Mouse (Mus musculus) CH12.LX (cell line): ENCODE data around the gene St6galnac6. TPM values are rescaled to one million over a fixed set of nuclear protein-coding genes. Genes with fewer than 3 reads are reported as not detected.

Experiments used
- DNase-seq: peaks from one replicate; pipeline ENCODE4 v3.0.0-alpha.2; 2013; ENCODE audit errors: extremely low read depth
- H3K27ac ChIP-seq: 2 replicates; pipeline ENCODE4 v1.5.1; 2012; ENCODE audit warnings: low read depth, mild to moderate bottlenecking, control low read depth, moderate library complexity; ENCODE audit not compliant: insufficient read depth
- H3K27me3 ChIP-seq: replicated peaks from 2 replicates; pipeline ENCODE3; 2012; ENCODE audit warnings: inconsistent platforms
- H3K36me3 ChIP-seq, 2 experiments: replicated peaks in 1 of 2; 2 replicates each; pipeline versions ENCODE3 to v1.6.1; 2012; ENCODE audit warnings: inconsistent platforms in 1 of 2, low read length in 1 of 2, mild to moderate bottlenecking in 1 of 2, mixed read lengths in 1 of 2, moderate library complexity in 1 of 2; ENCODE audit not compliant: control insufficient read depth in 1 of 2, insufficient read depth in 1 of 2
- H3K4me1 ChIP-seq, 2 experiments: 2 replicates each; pipeline ENCODE4 v1.6.1; 2012; ENCODE audit warnings: inconsistent platforms in 1 of 2, moderate library complexity in 1 of 2; ENCODE audit not compliant: insufficient read depth in 2 of 2, control insufficient read depth in 1 of 2
- H3K4me2 ChIP-seq: 2 replicates; pipeline ENCODE4 v1.6.1; 2012; ENCODE audit warnings: low read depth, mild to moderate bottlenecking, control low read depth; ENCODE audit not compliant: poor library complexity, insufficient read depth, severe bottlenecking
- H3K4me3 ChIP-seq, 3 experiments: fragments of 150-350 bp in 1 of 3; sonication (generic) in 1 of 3; replicated peaks in 1 of 3; 2 replicates each; pipeline versions ENCODE3 to v1.5.1; 2011 to 2012; ENCODE audit warnings: low read depth in 2 of 3, low read length in 2 of 3, mild to moderate bottlenecking in 2 of 3, moderate library complexity in 2 of 3, control low read depth in 1 of 3, improper control_type of control experiment in 1 of 3, inconsistent platforms in 1 of 3, mixed read lengths in 1 of 3; ENCODE audit not compliant: poor library complexity in 1 of 3
- H3K79me2 ChIP-seq: replicated peaks from 2 replicates; pipeline ENCODE4 v1.6.1; 2012; ENCODE audit warnings: mild to moderate bottlenecking, moderate library complexity; ENCODE audit not compliant: control insufficient read depth, poor library complexity, insufficient read depth, severe bottlenecking; ENCODE audit errors: extremely low read depth
- H3K9ac ChIP-seq: 2 replicates; pipeline ENCODE4 v1.6.1; 2012; ENCODE audit warnings: low read depth, mild to moderate bottlenecking, control low read depth, moderate library complexity; ENCODE audit not compliant: insufficient read depth
- H3K9me3 ChIP-seq: replicated peaks from 2 replicates; pipeline ENCODE3; 2012; ENCODE audit warnings: low read length, inconsistent platforms, mixed read lengths
- BHLHE40 ChIP-seq: IDR thresholded peaks from 2 replicates; pipeline ENCODE4 v1.6.1; 2011; ENCODE audit warnings: mild to moderate bottlenecking, low read depth, low read length, improper control_type of control experiment
- CHD2 ChIP-seq: IDR thresholded peaks from 2 replicates; pipeline ENCODE4 v1.6.1; 2011; ENCODE audit warnings: low read length, improper control_type of control experiment
- E2F4 ChIP-seq: IDR thresholded peaks from 2 replicates; pipeline ENCODE4 v1.6.1; 2011; ENCODE audit warnings: low read depth, low read length, improper control_type of control experiment; ENCODE audit not compliant: insufficient replicate concordance
- ELF1 ChIP-seq: IDR thresholded peaks from 2 replicates; pipeline ENCODE4 v1.6.1; 2014; ENCODE audit warnings: low read depth, mild to moderate bottlenecking, inconsistent platforms, low read length, improper control_type of control experiment
- ETS1 ChIP-seq: conservative IDR thresholded peaks from 2 replicates; pipeline ENCODE4 v1.6.1; 2012; ENCODE audit warnings: low read depth, mild to moderate bottlenecking, inconsistent platforms, low read length, improper control_type of control experiment, moderate library complexity
- IRF4 ChIP-seq: IDR thresholded peaks from 2 replicates; pipeline ENCODE4 v1.6.1; 2014; ENCODE audit warnings: low read depth, mild to moderate bottlenecking, inconsistent platforms, low read length, improper control_type of control experiment
- MAFK ChIP-seq: IDR thresholded peaks from 2 replicates; pipeline ENCODE4 v1.6.1; 2011; ENCODE audit warnings: low read length, improper control_type of control experiment; ENCODE audit not compliant: insufficient replicate concordance
- MXI1 ChIP-seq: IDR thresholded peaks from 2 replicates; pipeline ENCODE4 v1.6.1; 2011; ENCODE audit warnings: mild to moderate bottlenecking, low read depth, low read length, improper control_type of control experiment
- NELFE ChIP-seq: IDR thresholded peaks from 2 replicates; pipeline ENCODE4 v1.6.1; 2011; ENCODE audit warnings: low read depth, low read length, improper control_type of control experiment
- NRF1 ChIP-seq: IDR thresholded peaks from 2 replicates; pipeline ENCODE4 v1.6.1; 2014; ENCODE audit warnings: low read depth, mild to moderate bottlenecking, inconsistent platforms, low read length, improper control_type of control experiment, moderate library complexity
- POLR2A ChIP-seq: IDR thresholded peaks from 2 replicates; pipeline ENCODE4 v1.6.1; 2011; ENCODE audit warnings: low read depth, mild to moderate bottlenecking, improper control_type of control experiment, low read length
- SIN3A ChIP-seq: IDR thresholded peaks from 2 replicates; pipeline ENCODE4 v1.6.1; 2012; ENCODE audit warnings: low read length, improper control_type of control experiment, inconsistent platforms
- TBP ChIP-seq: conservative IDR thresholded peaks from 2 replicates; pipeline ENCODE4 v1.6.1; 2011; ENCODE audit warnings: low read depth, low read length, improper control_type of control experiment
- TCF12 ChIP-seq: IDR thresholded peaks from 2 replicates; pipeline ENCODE4 v1.6.1; 2014; ENCODE audit warnings: low read depth, mild to moderate bottlenecking, inconsistent platforms, low read length, improper control_type of control experiment
- UBTF ChIP-seq: IDR thresholded peaks from 2 replicates; pipeline ENCODE4 v1.6.1; 2012; ENCODE audit warnings: low read depth, mild to moderate bottlenecking, inconsistent platforms, low read length, improper control_type of control experiment, moderate library complexity
- USF1 ChIP-seq: IDR thresholded peaks from 2 replicates; pipeline ENCODE4 v1.6.1; 2014; ENCODE audit warnings: low read depth, mild to moderate bottlenecking, inconsistent platforms, low read length, improper control_type of control experiment
- ZMIZ1 ChIP-seq: IDR thresholded peaks from 2 replicates; pipeline ENCODE4 v1.6.1; 2012; ENCODE audit warnings: low read depth, mild to moderate bottlenecking, inconsistent platforms, low read length, improper control_type of control experiment
- ZNF384 ChIP-seq: IDR thresholded peaks from 2 replicates; pipeline ENCODE4 v1.6.1; 2012; ENCODE audit warnings: low read depth, low read length, improper control_type of control experiment, inconsistent platforms
- dilution Hi-C: fragments of 300-500 bp; cut with MboI; formaldehyde crosslinking; loops from 2 replicates; pipeline ENCODE4 v1.14.3; 2020; ENCODE audit warnings: low sequenced_read_pairs; ENCODE audit not compliant: extremely low pct_unique_long_range_greater_than_20kb, extremely low pct_ligation_motif_present
- in situ Hi-C: fragments of 300-500 bp; cut with MboI; formaldehyde crosslinking; loops from 3 replicates; pipeline ENCODE4 v1.14.3; 2019; ENCODE audit warnings: low sequenced_read_pairs, low pct_ligation_motif_present, low pct_unique_long_range_greater_than_20kb, mixed read lengths
- polyA plus RNA-seq: library from polyadenylated mRNA; unstranded; fragments of >175 nt; gene quantifications from 2 replicates; pipeline ENCODE4 v1.2.1, GENCODE M21; 2012; ENCODE audit warnings: low read depth; ENCODE audit not compliant: insufficient read length
- total RNA-seq, 2 experiments: library from RNA; depleted of rRNA; stranded (reverse); fragments of 300-350 nt in 1 of 2; fragments of >200 nt in 1 of 2; gene quantifications; 2 replicates each; pipeline ENCODE4 v1.2.3; 2012 to 2014

Gene St6galnac6
- total and polyA plus RNA-seq, 3 experiments = 12.9 to 13.9 (median 13.3) TPM

GRCm38 (mm10) chr2:32665345-32665744, 65.8 kb downstream of the St6galnac6 start:
- dilution Hi-C loops (no loop called here), in situ Hi-C loops (no loop called here)
- Histone ChIP-seq H3K27me3 (no peaks in the 10 kb centered on the region), H3K9me3 (no peaks in the 10 kb centered on the region), H3K79me2 (no peaks in the 10 kb centered on the region), H3K4me1 (peaks cover 20 to 48% of the 10 kb centered on the region in 2 experiments), H3K4me3 (no peak overlapping the region), H3K9ac (0 out of 2 replicates have a peak overlapping the region, but pooled peaks have one; percentile 2), H3K36me3 (no peaks in the 10 kb centered on the region), H3K27ac (peak overlapping the region; percentile 35), H3K4me2 (peak overlapping the region; percentile 4)
- peak; percentile 77 for DNase-seq
- 0 out of 2 replicates have a peak, but pooled peaks have one; percentile 48 for TF ChIP-seq UBTF
- TF ChIP-seq E2F4 = no peak
- TF ChIP-seq ZMIZ1 = no peak
- TF ChIP-seq IRF4 = peak; percentile 47; the same call in 1 of the 2 replicates
- TF ChIP-seq TCF12 = peak; percentile 37; the same call in 1 of the 2 replicates
- peak; percentile 58 for TF ChIP-seq BHLHE40
- TF ChIP-seq ETS1 = peak; percentile 70
- peak; percentile 18; the same call in 1 of the 2 replicates for TF ChIP-seq POLR2A
- no peak for TF ChIP-seq USF1
- no peak for TF ChIP-seq MAFK
- 0 out of 2 replicates have a peak, but pooled peaks have one; percentile 35 for TF ChIP-seq TBP

GRCm38 (mm10) chr2:32665853-32666252, 66.3 kb downstream of the St6galnac6 start:
- H3K36me3 ChIP-seq = no peaks in the 10 kb centered on the region
- TF ChIP-seq ELF1 (no peak), MXI1 (0 out of 2 replicates have a peak, but pooled peaks have one; percentile 28), SIN3A (0 out of 2 replicates have a peak, but pooled peaks have one; percentile 33), NRF1 (no peak), E2F4 (no peak), USF1 (no peak), NELFE (0 out of 2 replicates have a peak, but pooled peaks have one; percentile 6), CHD2 (peak; percentile 43; the same call in 1 of the 2 replicates), ZNF384 (no peak), BHLHE40 (no peak)
- no peaks in the 10 kb centered on the region for H3K79me2 ChIP-seq
- in situ Hi-C loops (no loop called here), dilution Hi-C loops (no loop called here)
- peaks cover 20 to 47% of the 10 kb centered on the region in 2 experiments for H3K4me1 ChIP-seq
- H3K4me3 ChIP-seq = peak overlapping the region in 1 of 3 experiments; percentile 23
- no peaks in the 10 kb centered on the region for H3K27me3 ChIP-seq
- H3K4me2 ChIP-seq = peak overlapping the region; percentile 4; the same call in 1 of the 2 replicates
- peak overlapping the region; percentile 35; the same call in 1 of the 2 replicates for H3K27ac ChIP-seq
- H3K9me3 ChIP-seq = no peaks in the 10 kb centered on the region
- H3K9ac ChIP-seq = 0 out of 2 replicates have a peak overlapping the region, but pooled peaks have one; percentile 2
- peak; percentile 62 for DNase-seq
